Mouse (Mus musculus) testis, adult 2 months (tissue): ENCODE results near the gene Gm37240. TPM values are rescaled to one million over a fixed set of nuclear protein-coding genes. Genes with fewer than 3 reads are reported as not detected.

ENCODE experiments used
- H3K27ac ChIP-seq: fragments of 200-500 bp; 2 replicates; pipeline ENCODE4 v1.5.1; 2012; ENCODE audit warnings: low read depth, low read length; ENCODE audit not compliant: control insufficient read depth, insufficient read depth
- H3K27me3 ChIP-seq: fragments of 200-500 bp; 2 replicates; pipeline ENCODE4 v1.6.1; 2012; ENCODE audit warnings: mild to moderate bottlenecking, low read length, moderate library complexity; ENCODE audit not compliant: control insufficient read depth, insufficient read depth
- H3K36me3 ChIP-seq: fragments of 200-500 bp; 2 replicates; pipeline ENCODE4 v1.6.1; 2012; ENCODE audit warnings: mild to moderate bottlenecking, low read length; ENCODE audit not compliant: control insufficient read depth, insufficient read depth
- H3K4me1 ChIP-seq: fragments of 200-500 bp; 2 replicates; pipeline ENCODE4 v1.6.1; 2012; ENCODE audit warnings: low read length; ENCODE audit not compliant: control insufficient read depth, insufficient read depth
- H3K4me3 ChIP-seq: fragments of 200-500 bp; 2 replicates; pipeline ENCODE4 v1.5.1; 2012; ENCODE audit warnings: low read depth, mild to moderate bottlenecking, low read length, moderate library complexity, mixed read lengths; ENCODE audit not compliant: control insufficient read depth
- CTCF ChIP-seq: fragments of 200-500 bp; IDR thresholded peaks from 2 replicates; pipeline ENCODE4 v1.5.1; 2012; ENCODE audit warnings: low read depth, mild to moderate bottlenecking, inconsistent platforms, low read length, moderate library complexity; ENCODE audit not compliant: control insufficient read depth, insufficient read depth, insufficient replicate concordance
- POLR2A ChIP-seq: fragments of 200-500 bp; IDR thresholded peaks from 2 replicates; pipeline ENCODE4 v1.6.1; 2012; ENCODE audit warnings: low read depth, mild to moderate bottlenecking, inconsistent platforms, low read length, moderate library complexity; ENCODE audit not compliant: control insufficient read depth
- polyA plus RNA-seq: library from polyadenylated mRNA; depleted of rRNA; stranded (reverse); fragments of >200 nt; gene quantifications from 2 replicates; pipeline ENCODE4 v1.2.3, GENCODE M21; 2012

The Gm37240 gene
- polyA plus RNA-seq, 1 experiment: not detected

DNA sequence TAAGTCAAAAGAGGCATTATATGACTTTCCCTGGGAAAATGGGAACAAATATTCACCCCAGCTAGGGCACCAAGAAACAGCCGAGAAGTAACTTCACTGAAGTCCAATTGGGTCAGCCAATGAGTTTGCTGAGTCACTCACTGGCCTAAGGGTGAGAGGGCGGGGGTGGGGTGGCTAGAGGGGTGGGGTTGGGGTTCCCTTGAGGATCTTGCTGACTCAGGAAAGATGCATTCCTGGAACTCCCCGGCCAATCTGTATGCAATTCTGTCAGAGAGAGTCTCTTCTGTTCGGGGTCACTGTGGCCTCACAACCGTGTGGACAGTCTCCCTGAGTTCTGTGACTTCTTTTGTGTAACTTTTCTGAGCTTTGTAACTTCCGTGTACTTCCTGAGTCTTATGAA lies 635.7 kb downstream of the Gm37240 start:
- no peak for TF ChIP-seq POLR2A
- TF ChIP-seq CTCF: no peak
- Histone ChIP-seq H3K27ac (no peak overlapping the region), H3K4me1 (no peaks in the 10 kb centered on the region), H3K27me3 (no peaks in the 10 kb centered on the region), H3K4me3 (no peak overlapping the region), H3K36me3 (no peaks in the 10 kb centered on the region)

GRCm38 (mm10) chr3:85246131-85246530 lies 641.2 kb downstream of the Gm37240 start:
- Histone ChIP-seq H3K36me3 (no peaks in the 10 kb centered on the region), H3K27me3 (no peaks in the 10 kb centered on the region), H3K4me3 (no peak overlapping the region), H3K4me1 (no peaks in the 10 kb centered on the region), H3K27ac (no peak overlapping the region)
- TF ChIP-seq CTCF (no peak), POLR2A (no peak)

- H3K4me1 ChIP-seq: no peaks in the 10 kb centered on the region
- TF ChIP-seq POLR2A (no peak), CTCF (no peak)
- H3K36me3 ChIP-seq: no peaks in the 10 kb centered on the region
- H3K27me3 ChIP-seq: no peaks in the 10 kb centered on the region
- no peak overlapping the region for H3K4me3 ChIP-seq
- no peak overlapping the region for H3K27ac ChIP-seq
These were observed 650.8 kb downstream of the Gm37240 start for GRCm38 (mm10) chr3:85236546-85236945.

DNA sequence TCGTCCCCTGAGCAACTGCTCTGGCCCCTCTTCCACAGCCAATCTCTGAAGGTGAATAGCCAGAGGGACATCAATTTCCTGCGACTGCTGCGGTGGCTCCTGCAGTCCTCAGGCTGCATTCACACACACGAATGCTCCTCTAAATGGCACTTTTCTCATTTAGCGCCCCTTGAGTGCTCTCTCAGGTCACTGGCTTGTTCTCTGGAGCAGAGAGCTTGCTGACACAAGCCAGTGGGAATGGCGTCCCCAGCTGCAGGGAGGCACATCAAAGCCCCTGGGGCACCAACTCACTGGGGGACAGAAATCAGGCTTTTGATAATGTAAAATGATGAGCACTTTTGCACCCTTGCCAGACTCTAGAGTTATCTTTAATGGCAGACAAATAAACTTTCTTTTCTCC lies 654.5 kb downstream of the Gm37240 start:
- Histone ChIP-seq H3K4me3 (no peak overlapping the region), H3K27me3 (no peaks in the 10 kb centered on the region), H3K4me1 (no peaks in the 10 kb centered on the region), H3K27ac (no peak overlapping the region), H3K36me3 (no peaks in the 10 kb centered on the region)
- TF ChIP-seq CTCF: no peak
- TF ChIP-seq POLR2A: no peak

DNA sequence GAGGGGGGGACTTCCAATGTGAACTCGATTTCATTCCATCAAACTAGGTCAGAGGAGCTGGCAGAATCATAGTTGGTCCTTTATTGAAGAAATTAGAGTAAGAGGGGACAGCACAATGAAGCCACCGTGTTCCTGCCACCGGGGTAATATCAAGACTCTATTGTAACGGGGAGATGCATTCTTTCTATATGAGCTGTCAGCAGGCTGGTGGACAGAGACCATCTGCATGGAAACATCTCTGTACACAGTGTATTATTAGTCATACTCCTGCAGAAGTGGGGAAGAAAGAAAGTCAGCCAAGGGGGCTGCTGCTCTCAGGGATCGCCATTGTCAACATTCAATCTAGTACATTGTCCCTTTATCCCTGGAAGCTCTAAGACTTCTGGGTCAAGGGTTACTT lies 665.3 kb downstream of the Gm37240 start:
- Histone ChIP-seq H3K4me1 (no peaks in the 10 kb centered on the region), H3K27ac (no peak overlapping the region), H3K36me3 (no peaks in the 10 kb centered on the region), H3K4me3 (no peak overlapping the region), H3K27me3 (no peaks in the 10 kb centered on the region)
- TF ChIP-seq POLR2A: no peak
- TF ChIP-seq CTCF: no peak

- TF ChIP-seq CTCF: no peak
- no peak for TF ChIP-seq POLR2A
- no peaks in the 10 kb centered on the region for H3K4me1 ChIP-seq
- peak overlapping the region; percentile 78 for H3K27ac ChIP-seq
- no peak overlapping the region for H3K4me3 ChIP-seq
- H3K36me3 ChIP-seq: no peaks in the 10 kb centered on the region
- no peaks in the 10 kb centered on the region for H3K27me3 ChIP-seq
These were observed 672.4 kb downstream of the Gm37240 start for GRCm38 (mm10) chr3:85214926-85215325.

DNA sequence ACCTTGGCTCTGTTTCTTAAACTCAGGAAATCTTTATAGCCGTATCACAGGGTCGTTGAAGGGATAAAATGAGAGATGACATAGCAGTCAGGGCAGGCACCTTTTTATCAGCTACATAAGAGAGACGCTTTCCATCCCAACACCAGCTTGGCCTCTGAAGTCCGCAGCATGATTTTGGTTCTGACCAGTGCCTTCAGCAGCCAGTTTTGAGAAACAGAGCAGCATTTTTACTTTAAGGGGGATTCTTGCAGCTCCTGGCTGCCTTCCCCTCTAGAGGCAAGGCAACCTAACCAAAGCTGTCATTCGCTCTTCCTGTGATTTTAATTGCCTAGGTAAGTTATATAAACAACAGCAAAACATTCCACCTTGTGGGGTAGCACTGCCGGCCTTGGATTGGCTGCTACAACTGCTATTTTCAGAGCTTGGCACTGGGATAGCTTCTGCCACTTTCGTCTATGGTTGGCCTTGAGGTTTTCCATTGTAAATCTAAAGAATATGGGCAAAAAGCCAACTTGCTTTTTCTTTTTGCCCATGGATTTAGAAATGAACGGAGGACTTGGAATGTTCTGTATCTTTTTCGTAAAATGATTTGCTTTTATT lies 674.5 kb downstream of the Gm37240 start:
- Histone ChIP-seq H3K4me3 (no peak overlapping the region), H3K27ac (no peak overlapping the region), H3K27me3 (no peaks in the 10 kb centered on the region), H3K36me3 (no peaks in the 10 kb centered on the region), H3K4me1 (no peaks in the 10 kb centered on the region)
- no peak for TF ChIP-seq POLR2A
